Mouse (Mus musculus): Measurements from ENCODE around the gene Slc8b1.

- TF ChIP-seq CTCF (IDR thresholded peaks at IDR 0.05; ENCODE audit: control insufficient read depth, insufficient read depth, insufficient replicate concordance, low read depth, low read length) (no peak), POLR2A (IDR thresholded peaks at IDR 0.05; ENCODE audit: control insufficient read depth, low read depth, low read length) (no peak)
Measured at GRCm38 (mm10) chr5:120499202-120499601, 11.8 kb upstream of the Slc8b1 start.

All from testis, adult 2 months (tissue).